In the genomic region with DNA sequence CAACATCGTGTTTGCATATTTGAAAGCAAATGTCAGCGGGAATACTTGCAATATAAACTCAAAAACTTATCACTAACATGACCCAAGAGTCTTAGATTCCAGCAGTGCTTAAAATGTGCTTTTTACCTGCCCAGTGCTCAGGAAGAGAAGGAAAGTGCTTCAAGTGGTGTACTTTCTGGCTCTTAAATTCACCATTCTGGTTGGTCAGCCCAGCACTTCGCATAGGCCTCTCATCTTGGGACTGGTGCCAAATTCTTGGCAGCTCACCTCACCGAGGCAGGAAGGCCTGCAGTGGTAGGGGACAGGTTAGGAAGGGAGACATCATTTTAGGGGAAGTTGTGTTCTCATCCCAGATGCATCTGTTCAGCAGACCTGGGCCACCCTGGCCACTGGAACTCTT, we compare ENCODE assay signal across 16 mouse cellular contexts.
"Had no signal": no experiment of that assay in that cellular context is flagged by ENCODE, and none has a peak within 500 bp of the region (broad histone marks: within the 10 kb centered on the region; RNA-seq: fewer than 3 reads in every experiment).

No protein-coding gene starts in this region.

- DNase-seq: kidney, adult 9 months; kidney, postnatal 10 days; kidney, postnatal 4 days; liver; liver, embryonic 13.5 days; liver, postnatal 0 days; midbrain, embryonic 14.5 days; right cerebral cortex, adult 18-20 months; thymus, postnatal 4 days had no signal

- H3K4me3 ChIP-seq: layer of hippocampus, adult 2 months; limb, embryonic 12.5 days; liver, embryonic 13.5 days; midbrain, embryonic 10.5 days; myocyte; neural tube, embryonic 15.5 days had no signal

- H3K4me1 ChIP-seq: limb, embryonic 12.5 days; liver, embryonic 13.5 days had no signal

- H3K27me3 ChIP-seq: limb, embryonic 12.5 days; liver, embryonic 13.5 days; neural tube, embryonic 15.5 days had no signal

- H3K27ac ChIP-seq: layer of hippocampus, adult 2 months; limb, embryonic 12.5 days; liver, embryonic 13.5 days; midbrain, embryonic 10.5 days; neural tube, embryonic 15.5 days; stomach, postnatal 0 days had no signal

- H3K9ac ChIP-seq: limb, embryonic 12.5 days; liver, embryonic 13.5 days; liver, postnatal 0 days; neural tube, embryonic 15.5 days had no signal

- H3K36me3 ChIP-seq: limb, embryonic 12.5 days; liver, embryonic 13.5 days; midbrain, embryonic 10.5 days; neural tube, embryonic 15.5 days had no signal

- ATAC-seq: intestine, postnatal 0 days; liver, postnatal 0 days had no signal

- H3K4me2 ChIP-seq: limb, embryonic 12.5 days; liver, embryonic 13.5 days; neural tube, embryonic 15.5 days had no signal

- H3K9me3 ChIP-seq: limb, embryonic 12.5 days; liver, embryonic 13.5 days; midbrain, embryonic 10.5 days; neural tube, embryonic 15.5 days had no signal
